Mouse (Mus musculus) midbrain, embryonic 14.5 days (tissue): ENCODE results near the gene Nutm1. TPM values are rescaled to one million over a fixed set of nuclear protein-coding genes. Genes with fewer than 3 reads are reported as not detected.
"Not testable (repeated sequence)": the region's sequence is repeated elsewhere in the genome, so short reads cannot be mapped to it uniquely, and the experiment has no call there.

Source experiments
- ATAC-seq: fragments of 200-750 bp; cut with Nextera tagmentation; 2 replicates; pipeline ENCODE4 v1.8.0; 2017; ENCODE audit warnings: moderate number of reproducible peaks, moderate library complexity; ENCODE audit not compliant: low FRiP score, low TSS enrichment
- DNase-seq: peaks from one replicate; pipeline ENCODE4 v3.0.0-alpha.2; 2015
- H3K27ac ChIP-seq: fragments of 300-500 bp; sonication (generic); replicated peaks from 2 replicates; pipeline ENCODE4 v1.5.1; 2014; ENCODE audit warnings: mild to moderate bottlenecking, low read depth, low read length, moderate library complexity
- H3K27me3 ChIP-seq: fragments of 300-500 bp; sonication (generic); 2 replicates; pipeline ENCODE4 v1.6.1; 2014; ENCODE audit warnings: low read length, control low read depth, mixed read lengths; ENCODE audit not compliant: control insufficient read depth, insufficient read depth
- H3K36me3 ChIP-seq: fragments of 300-500 bp; sonication (generic); 2 replicates; pipeline ENCODE4 v1.6.1; 2014; ENCODE audit warnings: low read length, control low read depth; ENCODE audit not compliant: control insufficient read depth, insufficient read depth
- H3K4me1 ChIP-seq: fragments of 300-500 bp; sonication (generic); 2 replicates; pipeline ENCODE4 v1.6.1; 2014; ENCODE audit warnings: mild to moderate bottlenecking, antibody characterized with exemption, low read length, control low read depth; ENCODE audit not compliant: control insufficient read depth, insufficient read depth
- H3K4me2 ChIP-seq: fragments of 300-500 bp; sonication (generic); 2 replicates; pipeline ENCODE4 v1.6.1; 2014; ENCODE audit warnings: mild to moderate bottlenecking, low read length, moderate library complexity
- H3K4me3 ChIP-seq: fragments of 300-500 bp; sonication (generic); replicated peaks from 2 replicates; pipeline ENCODE4 v1.5.1; 2014; ENCODE audit warnings: low read depth, low read length
- H3K9ac ChIP-seq: fragments of 300-500 bp; sonication (generic); replicated peaks from 2 replicates; pipeline ENCODE4 v1.6.1; 2014; ENCODE audit warnings: mild to moderate bottlenecking, low read length, moderate library complexity
- H3K9me3 ChIP-seq: fragments of 300-500 bp; sonication (generic); 2 replicates; pipeline ENCODE4 v1.6.1; 2016; ENCODE audit warnings: low read length, control low read depth, mixed read lengths; ENCODE audit not compliant: control insufficient read depth
- WGBS: fragments of 180-500 bp; shearing (Covaris S2); extraction: QIAGEN DNeasy Blood & Tissue Kit; methylation state at CpG from one replicate; pipeline ENCODE4 v1.1.7; 2014; 5-methylcytosine and 5-hydroxymethylcytosine counted together
- polyA plus RNA-seq: library from polyadenylated mRNA; unstranded; fragments of >200 nt; fragmentation: Nextera tagmentation; extraction: Ambion mirVana; gene quantifications from 2 replicates; pipeline ENCODE4 v1.2.1, GENCODE M21; 2014

Gene Nutm1
- 0.05 TPM in 1 of 2 replicates, not detected in the other for polyA plus RNA-seq

- Histone ChIP-seq H3K9me3 (no peaks in the 10 kb centered on the region), H3K9ac (no peak within 1 kb of the TSS), H3K4me2 (no peak within 1 kb of the TSS), H3K36me3 (no peaks in the 10 kb centered on the region), H3K27me3 (no peaks in the 10 kb centered on the region), H3K4me1 (peaks cover 11% of the 10 kb centered on the region; the same call in 1 of the 2 replicates), H3K4me3 (no peak within 1 kb of the TSS), H3K27ac (no peak within 1 kb of the TSS)
- ATAC-seq (no peak), DNase-seq (no peak)
- 73% methylated on average over 10 of the region's 10 CpGs for WGBS
Observed at GRCm38 (mm10) chr2:112259241-112259962, at the start of gene Nutm1. Nutm1 (minus strand) TSS chr2:112259291.

- no peaks in the 10 kb centered on the region for H3K36me3 ChIP-seq
- H3K9me3 ChIP-seq, result no peaks in the 10 kb centered on the region
- no peaks in the 10 kb centered on the region for H3K4me1 ChIP-seq
- DNase-seq (no peak), ATAC-seq (no peak)
- H3K4me3 ChIP-seq, result no peak overlapping the region
- H3K27me3 ChIP-seq, result no peaks in the 10 kb centered on the region
- H3K9ac ChIP-seq, result no peak overlapping the region
- no peak overlapping the region for H3K27ac ChIP-seq
- H3K4me2 ChIP-seq, result no peak overlapping the region
- WGBS, result 98% methylated on average over 3 of the region's 3 CpGs
Observed at GRCm38 (mm10) chr2:112308671-112309070, 49.6 kb upstream of the Nutm1 start.

GRCm38 (mm10) chr2:112298221-112298620, 39.1 kb upstream of the Nutm1 start:
- no peak for DNase-seq
- H3K9ac ChIP-seq, result no peak overlapping the region
- no peak overlapping the region for H3K4me2 ChIP-seq
- no peak overlapping the region for H3K27ac ChIP-seq
- no peaks in the 10 kb centered on the region for H3K9me3 ChIP-seq
- 94% methylated on average over 4 of the region's 4 CpGs for WGBS
- no peaks in the 10 kb centered on the region for H3K27me3 ChIP-seq
- H3K4me3 ChIP-seq, result no peak overlapping the region
- H3K4me1 ChIP-seq, result no peaks in the 10 kb centered on the region
- no peak for ATAC-seq
- no peaks in the 10 kb centered on the region for H3K36me3 ChIP-seq

- H3K4me2 ChIP-seq, result no peak overlapping the region
- no peak for ATAC-seq
- H3K27ac ChIP-seq, result no peak overlapping the region
- no peaks in the 10 kb centered on the region for H3K36me3 ChIP-seq
- no peaks in the 10 kb centered on the region for H3K4me1 ChIP-seq
- H3K9ac ChIP-seq, result no peak overlapping the region
- no peaks in the 10 kb centered on the region for H3K9me3 ChIP-seq
- no peaks in the 10 kb centered on the region for H3K27me3 ChIP-seq
- no peak for DNase-seq
- 83% methylated on average over 3 of the region's 3 CpGs for WGBS
- no peak overlapping the region for H3K4me3 ChIP-seq
Observed at GRCm38 (mm10) chr2:112296211-112296610, 37.1 kb upstream of the Nutm1 start.

GRCm38 (mm10) chr2:112292823-112293222, 33.7 kb upstream of the Nutm1 start:
- no peak overlapping the region for H3K4me3 ChIP-seq
- DNase-seq, result no peak
- no peaks in the 10 kb centered on the region for H3K36me3 ChIP-seq
- no peak for ATAC-seq
- H3K9ac ChIP-seq, result no peak overlapping the region
- 92% methylated on average over 2 of the region's 2 CpGs for WGBS
- H3K27ac ChIP-seq, result no peak overlapping the region
- no peaks in the 10 kb centered on the region for H3K27me3 ChIP-seq
- no peaks in the 10 kb centered on the region for H3K9me3 ChIP-seq
- H3K4me2 ChIP-seq, result no peak overlapping the region
- H3K4me1 ChIP-seq, result no peaks in the 10 kb centered on the region

GRCm38 (mm10) chr2:112289507-112289906, 30.4 kb upstream of the Nutm1 start:
- no peak for ATAC-seq
- H3K36me3 ChIP-seq, result no peaks in the 10 kb centered on the region
- no peak overlapping the region for H3K27ac ChIP-seq
- H3K4me3 ChIP-seq, result no peak overlapping the region
- no peaks in the 10 kb centered on the region for H3K9me3 ChIP-seq
- peaks cover 4% of the 10 kb centered on the region for H3K4me1 ChIP-seq
- WGBS, result 94% methylated on average over 3 of the region's 3 CpGs
- DNase-seq, result no peak
- H3K9ac ChIP-seq, result no peak overlapping the region
- no peak overlapping the region for H3K4me2 ChIP-seq
- H3K27me3 ChIP-seq, result no peaks in the 10 kb centered on the region

GRCm38 (mm10) chr2:112287059-112287458, 28.0 kb upstream of the Nutm1 start:
- DNase-seq (no peak), ATAC-seq (no peak)
- H3K9me3 ChIP-seq, result no peaks in the 10 kb centered on the region
- 65% methylated on average over 4 of the region's 4 CpGs for WGBS
- H3K27me3 ChIP-seq, result no peaks in the 10 kb centered on the region
- no peaks in the 10 kb centered on the region for H3K36me3 ChIP-seq
- no peak overlapping the region for H3K9ac ChIP-seq
- no peak overlapping the region for H3K4me3 ChIP-seq
- H3K4me2 ChIP-seq, result no peak overlapping the region
- peaks cover 11% of the 10 kb centered on the region for H3K4me1 ChIP-seq
- H3K27ac ChIP-seq, result no peak overlapping the region

- not testable (repeated sequence) for H3K9ac ChIP-seq, H3K9me3 ChIP-seq, ATAC-seq, H3K4me2 ChIP-seq, DNase-seq, H3K4me3 ChIP-seq, H3K27me3 ChIP-seq, H3K27ac ChIP-seq, H3K36me3 ChIP-seq
- peaks cover 11% of the 10 kb centered on the region for H3K4me1 ChIP-seq
- WGBS, result 95% methylated on average over 1 of the region's 1 CpGs
Observed at GRCm38 (mm10) chr2:112286062-112286461, 27.0 kb upstream of the Nutm1 start.

- H3K9me3 ChIP-seq, result no peaks in the 10 kb centered on the region
- 65% methylated on average over 6 of the region's 6 CpGs for WGBS
- DNase-seq (no peak), ATAC-seq (no peak)
- H3K4me2 ChIP-seq, result peak overlapping the region; percentile 81
- 0 out of 2 replicates have a peak overlapping the region, but pooled peaks have one; percentile 39 for H3K4me3 ChIP-seq
- H3K9ac ChIP-seq, result peak overlapping the region; percentile 51
- H3K4me1 ChIP-seq, result peaks cover 11% of the 10 kb centered on the region
- no peaks in the 10 kb centered on the region for H3K27me3 ChIP-seq
- H3K27ac ChIP-seq, result no peak overlapping the region
- no peaks in the 10 kb centered on the region for H3K36me3 ChIP-seq
Observed at GRCm38 (mm10) chr2:112285031-112285390, 25.9 kb upstream of the Nutm1 start.
